7 mouse cellular contexts compared by ENCODE assay signal in genomic region chr17:24151890-24152563, GRCm38 (mm10). TPM values are rescaled to one million over a fixed set of nuclear protein-coding genes. Genes with fewer than 3 reads are reported as not detected.
DNase-seq lines count a peak whose midpoint lies in the region; ATAC-seq lines count a peak whose summit lies in the region.

No protein-coding gene starts in this region.

- 2% methylated on average over 26 of the region's 26 CpGs for WGBS in intestine, embryonic 14.5 days
- WGBS in limb, embryonic 10.5 days = 1% methylated on average over 26 of the region's 26 CpGs
- WGBS in midbrain, embryonic 13.5 days = 2% methylated on average over 26 of the region's 26 CpGs

- H3K9ac ChIP-seq in intestine, embryonic 14.5 days (ENCODE audit: low read length) = peak overlapping the region; percentile 41
- H3K9ac ChIP-seq in midbrain, embryonic 13.5 days (replicated peaks) = peak overlapping the region; percentile 48; the same call in 1 of the 2 replicates

- H3K4me1 ChIP-seq in intestine, embryonic 14.5 days (replicated peaks; ENCODE audit: control insufficient read depth, insufficient read depth, low read length) = peaks cover 6% of the 10 kb centered on the region; the same call in 1 of the 2 replicates
- H3K4me1 ChIP-seq in limb, embryonic 10.5 days = peaks cover 14% of the 10 kb centered on the region
- peaks cover 11% of the 10 kb centered on the region for H3K4me1 ChIP-seq in midbrain, embryonic 13.5 days (replicated peaks)

- peak; percentile 90 for ATAC-seq in intestine, embryonic 14.5 days (replicated peaks; ENCODE audit: low FRiP score, low TSS enrichment, low read depth)
- peak; percentile 89 for ATAC-seq in midbrain, embryonic 13.5 days

- no peak overlapping the region for H3K27ac ChIP-seq in intestine, embryonic 14.5 days (ENCODE audit: low read depth)
- peak overlapping the region; percentile 68 for H3K27ac ChIP-seq in limb, embryonic 10.5 days
- H3K27ac ChIP-seq in midbrain, embryonic 13.5 days = no peak overlapping the region

- 0 out of 2 replicates have a peak, but pooled peaks cover 11% of the 10 kb centered on the region for H3K36me3 ChIP-seq in intestine, embryonic 14.5 days (ENCODE audit: control insufficient read depth, insufficient read depth, low read length)
- peaks cover 21% of the 10 kb centered on the region for H3K36me3 ChIP-seq in limb, embryonic 10.5 days
- peaks cover 15% of the 10 kb centered on the region for H3K36me3 ChIP-seq in midbrain, embryonic 13.5 days

- peak overlapping the region; percentile 38 for H3K4me3 ChIP-seq in intestine, embryonic 14.5 days (ENCODE audit: low read depth, low read length)
- peak overlapping the region; percentile 53 for H3K4me3 ChIP-seq in limb, embryonic 10.5 days
- H3K4me3 ChIP-seq in midbrain, embryonic 13.5 days (replicated peaks) = peak overlapping the region; percentile 27

- peak overlapping the region; percentile 79 for H3K4me2 ChIP-seq in intestine, embryonic 14.5 days (ENCODE audit: low read length)
- H3K4me2 ChIP-seq in midbrain, embryonic 13.5 days (replicated peaks) = peak overlapping the region; percentile 56

- H3K27me3 ChIP-seq in intestine, embryonic 14.5 days (replicated peaks; ENCODE audit: control insufficient read depth, insufficient read depth, low read length) = no peaks in the 10 kb centered on the region
- H3K27me3 ChIP-seq in limb, embryonic 10.5 days (ENCODE audit: low read depth, poor library complexity, severe bottlenecking) = no peaks in the 10 kb centered on the region
- H3K27me3 ChIP-seq in midbrain, embryonic 13.5 days = peaks cover 4% of the 10 kb centered on the region; the same call in 1 of the 2 replicates

- H3K9me3 ChIP-seq in intestine, embryonic 14.5 days (ENCODE audit: control insufficient read depth, low read length) = no peaks in the 10 kb centered on the region
- no peaks in the 10 kb centered on the region for H3K9me3 ChIP-seq in limb, embryonic 10.5 days (replicated peaks)
- no peaks in the 10 kb centered on the region for H3K9me3 ChIP-seq in midbrain, embryonic 13.5 days

- DNase-seq in adrenal gland, adult (ENCODE audit: inconsistent age in 2 of 2, low spot score in 1 of 2) = peak; percentile 82 to 92
- peak; percentile 90 for DNase-seq in embryo, embryonic 10 days (ENCODE audit: low spot score)
- peak; percentile 56 for DNase-seq in gastrocnemius, postnatal 25 days
- DNase-seq in intestine, embryonic 14.5 days (ENCODE audit: low spot score) = peak; percentile 89
- DNase-seq in limb, embryonic 10.5 days (ENCODE audit: low spot score) = peak; percentile 88
- DNase-seq in spleen, adult 12 weeks (ENCODE audit: low spot score) = peak; percentile 80

RNA-seq across cellular contexts. Expression of gene Pdpk1, which starts 1.3 kb away (rescaled TPM):
- 10 to 100 TPM; 35.2 to 38.6 TPM for total RNA-seq in gastrocnemius, postnatal 25 days (2021)
- polyA plus RNA-seq in intestine, embryonic 14.5 days (2014; fragmentation: Nextera tagmentation; extraction: Ambion mirVana) = 35.3 and 39.2 TPM in 2 replicates
- 29.7 and 32.1 TPM in 2 replicates for polyA plus RNA-seq in limb, embryonic 10.5 days (2016; fragmentation: Nextera tagmentation; extraction: Ambion mirVana)
- 63.1 and 67.9 TPM in 2 replicates for polyA plus RNA-seq in midbrain, embryonic 13.5 days (2015; fragmentation: Nextera tagmentation; extraction: Ambion mirVana)

RNA-seq across cellular contexts. Expression of gene Amdhd2, which starts 11.5 kb away (rescaled TPM):
- 1 to 10 TPM; 8.7 to 9.8 TPM for total RNA-seq in gastrocnemius, postnatal 25 days (2021)
- 27.1 and 28.0 TPM in 2 replicates for polyA plus RNA-seq in intestine, embryonic 14.5 days (2014; fragmentation: Nextera tagmentation; extraction: Ambion mirVana)
- polyA plus RNA-seq in limb, embryonic 10.5 days (2016; fragmentation: Nextera tagmentation; extraction: Ambion mirVana) = 49.1 and 49.5 TPM in 2 replicates
- 32.9 and 35.6 TPM in 2 replicates for polyA plus RNA-seq in midbrain, embryonic 13.5 days (2015; fragmentation: Nextera tagmentation; extraction: Ambion mirVana)

RNA-seq across cellular contexts. Expression of gene Atp6v0c, which starts 17.5 kb away (rescaled TPM):
- 100 to 1,000 TPM; 145 to 159 TPM for total RNA-seq in gastrocnemius, postnatal 25 days (2021)
- 556 and 564 TPM in 2 replicates for polyA plus RNA-seq in intestine, embryonic 14.5 days (2014; fragmentation: Nextera tagmentation; extraction: Ambion mirVana)
- polyA plus RNA-seq in limb, embryonic 10.5 days (2016; fragmentation: Nextera tagmentation; extraction: Ambion mirVana) = 414 and 422 TPM in 2 replicates
- polyA plus RNA-seq in midbrain, embryonic 13.5 days (2015; fragmentation: Nextera tagmentation; extraction: Ambion mirVana) = 843 and 851 TPM in 2 replicates

RNA-seq across cellular contexts. Expression of gene Tbc1d24, which starts 53.3 kb away (rescaled TPM):
- 1 to 10 TPM; 4.1 to 4.6 TPM for total RNA-seq in gastrocnemius, postnatal 25 days (2021)
- 4.8 and 5.8 TPM in 2 replicates for polyA plus RNA-seq in intestine, embryonic 14.5 days (2014; fragmentation: Nextera tagmentation; extraction: Ambion mirVana)
- polyA plus RNA-seq in limb, embryonic 10.5 days (2016; fragmentation: Nextera tagmentation; extraction: Ambion mirVana) = 3.9 and 8.7 TPM in 2 replicates
- 19.2 and 20.4 TPM in 2 replicates for polyA plus RNA-seq in midbrain, embryonic 13.5 days (2015; fragmentation: Nextera tagmentation; extraction: Ambion mirVana)

RNA-seq across cellular contexts. Expression of gene Ntn3, which starts 57.3 kb away (rescaled TPM):
- total RNA-seq in gastrocnemius, postnatal 25 days (2021) = under 1 TPM; 0.35 to 0.56 TPM
- polyA plus RNA-seq in intestine, embryonic 14.5 days (2014; fragmentation: Nextera tagmentation; extraction: Ambion mirVana) = 7.8 and 8.7 TPM in 2 replicates
- 6.7 and 10.7 TPM in 2 replicates for polyA plus RNA-seq in limb, embryonic 10.5 days (2016; fragmentation: Nextera tagmentation; extraction: Ambion mirVana)
- polyA plus RNA-seq in midbrain, embryonic 13.5 days (2015; fragmentation: Nextera tagmentation; extraction: Ambion mirVana) = 3.3 and 4.6 TPM in 2 replicates
